In genomic region chr13:96687261-96687660, GRCm38 (mm10) we compare ENCODE assay signal across 27 mouse cellular contexts. TPM values are rescaled to one million over a fixed set of nuclear protein-coding genes. Genes with fewer than 3 reads are reported as not detected.
A peak's percentile ranks its signal among the peaks of the same experiment; 100 is the strongest.
DNase-seq lines count a peak whose midpoint lies in the region; ATAC-seq and TF ChIP-seq lines count a peak whose summit lies in the region.
"Had no signal": no experiment of that assay in that cellular context is flagged by ENCODE, and none has a peak within 500 bp of the region (broad histone marks: within the 10 kb centered on the region; RNA-seq: fewer than 3 reads in every experiment).

No protein-coding gene starts in this region.

- H3K4me3 ChIP-seq in myocyte: no peak overlapping the region
- H3K4me3 ChIP-seq: embryonic facial prominence, embryonic 13.5 days; erythroblast, embryonic 14.5 days; forebrain, embryonic 12.5 days; hindbrain, embryonic 10.5 days; hindbrain, embryonic 15.5 days; midbrain, embryonic 15.5 days; neural tube, embryonic 12.5 days had no signal

- H3ac ChIP-seq in myocyte (ENCODE audit: control insufficient read depth, insufficient read length): no peak overlapping the region

- intact Hi-C loops in left cerebral cortex, postnatal 10 days (cut with DNase I): no loop called here

- ATAC-seq in frontal cortex, adult (ENCODE audit: low TSS enrichment): peak; percentile 81
- ATAC-seq: CD4-positive, CD25-positive, alpha-beta regulatory T cell, adult 4 months; forebrain, postnatal 0 days; inflammation-experienced regulatory T-cells, adult 6 months; midbrain, embryonic 15.5 days had no signal

- no peaks in the 10 kb centered on the region for H3K27me3 ChIP-seq in myocyte (ENCODE audit: control insufficient read depth, insufficient read depth, insufficient read length)
- H3K27me3 ChIP-seq: embryonic facial prominence, embryonic 13.5 days; forebrain, embryonic 12.5 days; hindbrain, embryonic 15.5 days; midbrain, embryonic 15.5 days; neural tube, embryonic 12.5 days had no signal

- no peak for TF ChIP-seq POLR2A in myocyte (IDR thresholded peaks at IDR 0.05; ENCODE audit: insufficient read length, low read depth)

- peak overlapping the region; percentile 64 for H3K4me2 ChIP-seq in myocyte (ENCODE audit: low read depth)
- H3K4me2 ChIP-seq: embryonic facial prominence, embryonic 13.5 days; forebrain, embryonic 12.5 days; hindbrain, embryonic 15.5 days; midbrain, embryonic 15.5 days; neural tube, embryonic 12.5 days had no signal

- no peak for DNase-seq in frontal cortex, postnatal 25 days (ENCODE audit: low spot score in 2 of 2)
- peak; percentile 27 to 29 for DNase-seq in left cerebral cortex, adult 18-20 months (ENCODE audit: low spot score in 2 of 2)
- DNase-seq in left cerebral cortex, postnatal 10 days (ENCODE audit: extremely low spot score in 1 of 2, low spot score in 2 of 2): no peak
- peak; percentile 33 for DNase-seq in 3134 (ENCODE audit: extremely low read depth, insufficient read length, low spot score)
- DNase-seq in natural killer cell, adult 2 months (ENCODE audit: low spot score in 2 of 2): no peak
- DNase-seq: adrenal gland, postnatal 25 days; cerebellum, adult 18-20 months; cerebellum, postnatal 10 days; forebrain, postnatal 0 days; gastrocnemius, postnatal 14 days; heart, postnatal 14 days; kidney, postnatal 4 days; liver; lung, adult 2 months; lung, postnatal 14 days; thymus, postnatal 14 days had no signal

- no peaks in the 10 kb centered on the region for H3K79me2 ChIP-seq in myocyte (ENCODE audit: control insufficient read depth, insufficient read depth)

- no peaks in the 10 kb centered on the region for H3K36me3 ChIP-seq in myocyte (ENCODE audit: control insufficient read depth, insufficient read depth)
- H3K36me3 ChIP-seq: embryonic facial prominence, embryonic 13.5 days; forebrain, embryonic 12.5 days; hindbrain, embryonic 10.5 days; hindbrain, embryonic 15.5 days; midbrain, embryonic 15.5 days; neural tube, embryonic 12.5 days had no signal

TF ChIP-seq in myocyte, 11 proteins besides CTCF, POLR2A, EP300 and RAD21:
- TF ChIP-seq REST (IDR thresholded peaks at IDR 0.05; ENCODE audit: insufficient read depth, insufficient read length) (no peak), MYOG (IDR thresholded peaks at IDR 0.05; ENCODE audit: control insufficient read depth in 1 of 3, insufficient read depth in 1 of 3, insufficient read length in 2 of 3, low read depth in 2 of 3) (no peak), POLR2AphosphoS2 (IDR thresholded peaks at IDR 0.05; ENCODE audit: insufficient read length, low read depth) (no peak), MYOD1 (IDR thresholded peaks at IDR 0.05; ENCODE audit: control insufficient read depth in 1 of 3, insufficient read length in 2 of 3, low read depth in 2 of 3) (no peak), TCF3 (IDR thresholded peaks at IDR 0.05; ENCODE audit: insufficient read length, low read depth) (no peak), SRF (IDR thresholded peaks at IDR 0.05; ENCODE audit: control insufficient read depth, insufficient read length, low read depth) (no peak), USF1 (IDR thresholded peaks at IDR 0.05; ENCODE audit: low read depth) (no peak), CEBPB (IDR thresholded peaks at IDR 0.05; ENCODE audit: insufficient read depth, poor library complexity, severe bottlenecking) (no peak), MAX (IDR thresholded peaks at IDR 0.05; ENCODE audit: low read depth) (no peak), E2F4 (IDR thresholded peaks at IDR 0.05; ENCODE audit: insufficient read depth) (no peak), TCF12 (IDR thresholded peaks at IDR 0.05; ENCODE audit: insufficient read depth, poor library complexity, severe bottlenecking) (no peak)

RNA-seq across cellular contexts. Expression of gene Hmgcr, which starts 16.5 kb away (rescaled TPM):
- 100 to 1,000 TPM; 154 to 181 TPM for total RNA-seq in left cerebral cortex, adult 18-20 months (2021)
- total RNA-seq in left cerebral cortex, postnatal 10 days (2021): 100 to 1,000 TPM; 314 to 328 TPM
- polyA plus RNA-seq in myocyte (2012; fragmentation: generic; extraction: Trizol): 87.4 TPM

Comparison
In these comparisons a context has a peak if more than half of its experiments do, and no peak if none do; other contexts are left out.
1. DNase-seq: peak in left cerebral cortex, adult 18-20 months (2 of 2) and 3134 (single experiment); none in frontal cortex, postnatal 25 days (0 of 2), left cerebral cortex, postnatal 10 days (0 of 2) and natural killer cell, adult 2 months (0 of 2).